Mouse (Mus musculus) megakaryocyte, embryonic 14.5 days (primary cell): ENCODE measurements around the gene Cyp26a1.

Experiments used
- FLI1 ChIP-seq: IDR thresholded peaks from 2 replicates; pipeline ENCODE4 v1.6.1; 2012; ENCODE audit warnings: low read length, inconsistent platforms, mixed read lengths
- GATA1 ChIP-seq: IDR thresholded peaks from 3 replicates; pipeline ENCODE4 v1.6.1; 2012; ENCODE audit warnings: mixed read lengths, low read length, inconsistent platforms, borderline replicate concordance

DNA sequence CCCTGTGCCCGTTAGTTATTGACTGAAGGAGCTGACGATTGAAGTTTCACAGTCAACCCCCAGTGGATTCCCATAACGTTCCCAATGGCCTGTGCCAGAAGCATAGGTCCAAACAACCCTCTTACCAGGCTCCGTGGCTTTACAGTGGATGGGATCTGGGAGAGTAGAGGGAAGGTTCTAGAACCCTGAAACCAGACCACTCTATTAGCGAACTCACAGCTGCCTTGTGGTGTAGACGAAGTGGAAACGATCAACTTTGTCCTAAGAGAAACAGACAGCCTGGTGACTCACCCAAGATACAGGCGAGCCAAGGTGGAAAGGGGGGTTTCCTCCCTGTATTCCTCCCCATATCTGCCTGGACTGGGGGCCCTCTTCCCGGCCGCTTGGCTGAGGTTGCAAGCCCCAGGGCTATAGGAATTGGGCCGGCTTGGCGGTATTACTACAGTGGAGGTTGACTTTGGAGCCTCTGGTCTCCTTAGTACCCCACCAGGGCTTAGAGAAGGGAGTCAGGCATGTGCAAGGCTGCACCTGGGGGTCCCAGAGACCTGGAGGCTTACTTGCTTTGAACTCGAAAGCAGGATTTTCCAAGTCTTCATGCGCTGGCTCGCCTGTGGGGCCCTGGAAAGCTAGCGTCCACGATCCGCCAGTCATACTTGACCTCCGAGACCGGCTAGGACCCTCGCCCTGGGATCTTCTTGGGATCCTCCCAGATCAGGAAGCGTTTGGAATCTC is 829 bp upstream of the Cyp26a1 start:
- no peak for TF ChIP-seq GATA1
- TF ChIP-seq FLI1, result no peak
